In genomic region chr8:11635012-11635577, GRCm38 (mm10) we compare ENCODE assay signal across 8 mouse cellular contexts. TPM values are rescaled to one million over a fixed set of nuclear protein-coding genes. Genes with fewer than 3 reads are reported as not detected.
A peak's percentile ranks its signal among the peaks of the same experiment; 100 is the strongest.
DNase-seq lines count a peak whose midpoint lies in the region; ATAC-seq and TF ChIP-seq lines count a peak whose summit lies in the region.

No protein-coding gene starts in this region.

- H3K4me3 ChIP-seq in ES-Bruce4 (ENCODE audit: low read depth, low read length) = peak overlapping the region; percentile 77
- H3K4me3 ChIP-seq in forebrain, embryonic 11.5 days (ENCODE audit: low read depth, low read length) = peak overlapping the region; percentile 95
- peak overlapping the region; percentile 99 for H3K4me3 ChIP-seq in heart, embryonic 16.5 days (ENCODE audit: low read length)
- peak overlapping the region; percentile 91 for H3K4me3 ChIP-seq in liver, embryonic 16.5 days (ENCODE audit: low read depth, low read length)
- H3K4me3 ChIP-seq in neural tube, embryonic 14.5 days (ENCODE audit: low read depth, low read length) = peak overlapping the region; percentile 98
- peak overlapping the region; percentile 93 for H3K4me3 ChIP-seq in testis, adult 2 months (ENCODE audit: control insufficient read depth, low read depth, low read length)

- TF ChIP-seq EP300 in ES-Bruce4 (IDR thresholded peaks at IDR 0.05; ENCODE audit: insufficient read depth, low read depth, low read length) = peak; percentile 45; the same call in 1 of the 2 replicates

- TF ChIP-seq POLR2A in ES-Bruce4 (IDR thresholded peaks at IDR 0.05; ENCODE audit: insufficient read depth, low read length) = peak; percentile 37
- TF ChIP-seq POLR2A in testis, adult 2 months (IDR thresholded peaks at IDR 0.05; ENCODE audit: control insufficient read depth, low read depth, low read length) = peak; percentile 72; the same call in 1 of the 2 replicates

- no peaks in the 10 kb centered on the region for H3K27me3 ChIP-seq in ES-Bruce4 (ENCODE audit: control insufficient read depth, insufficient read depth, low read length, poor library complexity, severe bottlenecking)
- H3K27me3 ChIP-seq in forebrain, embryonic 11.5 days (ENCODE audit: control insufficient read depth, insufficient read depth, low read length) = no peaks in the 10 kb centered on the region
- H3K27me3 ChIP-seq in heart, embryonic 16.5 days (ENCODE audit: control insufficient read depth, insufficient read depth, low read length) = no peaks in the 10 kb centered on the region
- H3K27me3 ChIP-seq in liver, embryonic 16.5 days (ENCODE audit: control insufficient read depth, insufficient read depth, low read depth, low read length) = no peaks in the 10 kb centered on the region
- no peaks in the 10 kb centered on the region for H3K27me3 ChIP-seq in neural tube, embryonic 14.5 days (ENCODE audit: control insufficient read depth, insufficient read depth, low read length)
- no peaks in the 10 kb centered on the region for H3K27me3 ChIP-seq in testis, adult 2 months (ENCODE audit: control insufficient read depth, insufficient read depth, low read length)

- H3K27ac ChIP-seq in ES-Bruce4 (ENCODE audit: insufficient read depth, low read length) = peak overlapping the region; percentile 77
- peak overlapping the region; percentile 99 for H3K27ac ChIP-seq in forebrain, embryonic 11.5 days (ENCODE audit: low read depth, low read length)
- H3K27ac ChIP-seq in heart, embryonic 16.5 days (ENCODE audit: low read length) = peak overlapping the region; percentile 100
- peak overlapping the region; percentile 93 for H3K27ac ChIP-seq in liver, embryonic 16.5 days (ENCODE audit: low read length)
- peak overlapping the region; percentile 99 for H3K27ac ChIP-seq in neural tube, embryonic 14.5 days (ENCODE audit: low read depth, low read length)
- peak overlapping the region; percentile 96 for H3K27ac ChIP-seq in testis, adult 2 months (ENCODE audit: control insufficient read depth, insufficient read depth, low read depth, low read length)

- ATAC-seq in forebrain, embryonic 11.5 days (replicated peaks; ENCODE audit: low FRiP score) = peak; percentile 80
- peak; percentile 74 for ATAC-seq in heart, embryonic 16.5 days (replicated peaks; ENCODE audit: extremely low read depth, insufficient read depth, low FRiP score)
- peak; percentile 28 for ATAC-seq in liver, embryonic 16.5 days (ENCODE audit: low read depth)
- peak; percentile 87 for ATAC-seq in neural tube, embryonic 14.5 days (ENCODE audit: low read depth)

- no peaks in the 10 kb centered on the region for H3K9me3 ChIP-seq in ES-Bruce4 (replicated peaks; ENCODE audit: control insufficient read depth, insufficient read depth, low read length, poor library complexity, severe bottlenecking)
- H3K9me3 ChIP-seq in forebrain, embryonic 11.5 days (ENCODE audit: control insufficient read depth, low read length) = no peaks in the 10 kb centered on the region
- H3K9me3 ChIP-seq in heart, embryonic 16.5 days (replicated peaks; ENCODE audit: control insufficient read depth, low read length) = no peaks in the 10 kb centered on the region
- H3K9me3 ChIP-seq in liver, embryonic 16.5 days (replicated peaks; ENCODE audit: control insufficient read depth, low read length) = no peaks in the 10 kb centered on the region
- no peaks in the 10 kb centered on the region for H3K9me3 ChIP-seq in neural tube, embryonic 14.5 days (ENCODE audit: control insufficient read depth, low read length)

- H3K9ac ChIP-seq in ES-Bruce4 (ENCODE audit: low read depth, poor library complexity, severe bottlenecking) = peak overlapping the region; percentile 89
- peak overlapping the region; percentile 98 for H3K9ac ChIP-seq in forebrain, embryonic 11.5 days (ENCODE audit: low read length)
- H3K9ac ChIP-seq in heart, embryonic 16.5 days (ENCODE audit: low read length) = peak overlapping the region; percentile 97
- H3K9ac ChIP-seq in liver, embryonic 16.5 days (ENCODE audit: low read depth, low read length) = peak overlapping the region; percentile 92
- peak overlapping the region; percentile 95 for H3K9ac ChIP-seq in neural tube, embryonic 14.5 days (replicated peaks; ENCODE audit: low read depth, low read length)

- peak overlapping the region; percentile 87 for H3K4me2 ChIP-seq in forebrain, embryonic 11.5 days (ENCODE audit: low read depth, low read length, severe bottlenecking)
- peak overlapping the region; percentile 88 for H3K4me2 ChIP-seq in heart, embryonic 16.5 days (ENCODE audit: low read depth, low read length)
- H3K4me2 ChIP-seq in liver, embryonic 16.5 days (ENCODE audit: low read depth, low read length) = peak overlapping the region; percentile 95
- peak overlapping the region; percentile 84 for H3K4me2 ChIP-seq in neural tube, embryonic 14.5 days (ENCODE audit: low read depth, low read length)

- peaks cover 25% of the 10 kb centered on the region for H3K36me3 ChIP-seq in ES-Bruce4 (ENCODE audit: control insufficient read depth, insufficient read depth, low read length, poor library complexity, severe bottlenecking)
- peaks cover 5% of the 10 kb centered on the region; the same call in 1 of the 2 replicates for H3K36me3 ChIP-seq in forebrain, embryonic 11.5 days (ENCODE audit: control insufficient read depth, insufficient read depth, low read length)
- H3K36me3 ChIP-seq in heart, embryonic 16.5 days (ENCODE audit: control insufficient read depth, insufficient read depth) = peaks cover 15% of the 10 kb centered on the region; the same call in 1 of the 2 replicates
- H3K36me3 ChIP-seq in liver, embryonic 16.5 days (ENCODE audit: control insufficient read depth, insufficient read depth) = peaks cover 8% of the 10 kb centered on the region; the same call in 1 of the 2 replicates
- H3K36me3 ChIP-seq in neural tube, embryonic 14.5 days (ENCODE audit: control insufficient read depth, insufficient read depth, low read length) = peaks cover 10% of the 10 kb centered on the region; the same call in 1 of the 2 replicates
- H3K36me3 ChIP-seq in testis, adult 2 months (ENCODE audit: control insufficient read depth, insufficient read depth, low read length) = no peaks in the 10 kb centered on the region

- under 1% methylated on average over 70 of the region's 70 CpGs for WGBS in forebrain, embryonic 11.5 days
- WGBS in heart, embryonic 16.5 days = under 1% methylated on average over 70 of the region's 70 CpGs
- under 1% methylated on average over 69 of the region's 70 CpGs for WGBS in liver, embryonic 16.5 days (ENCODE audit: insufficient replicate concordance)
- under 1% methylated on average over 67 of the region's 70 CpGs for WGBS in neural tube, embryonic 14.5 days

- peak; percentile 89 for DNase-seq in c-Kit-positive CD71-negative TER-119-negative erythroid progenitor cells, embryonic 14.5 days (ENCODE audit: low read depth)
- peak; percentile 97 for DNase-seq in forebrain, embryonic 11.5 days (ENCODE audit: low spot score)
- peak; percentile 88 to 92 for DNase-seq in kidney, postnatal 36 days

- TF ChIP-seq CTCF in ES-Bruce4 (IDR thresholded peaks at IDR 0.05; ENCODE audit: low read depth, low read length) = no peak
- no peak for TF ChIP-seq CTCF in testis, adult 2 months (IDR thresholded peaks at IDR 0.05; ENCODE audit: control insufficient read depth, insufficient read depth, insufficient replicate concordance, low read depth, low read length)

- H3K4me1 ChIP-seq in ES-Bruce4 (ENCODE audit: control insufficient read depth, insufficient read depth, low read length) = peaks cover 5% of the 10 kb centered on the region
- peaks cover 17% of the 10 kb centered on the region for H3K4me1 ChIP-seq in forebrain, embryonic 11.5 days (replicated peaks; ENCODE audit: control insufficient read depth, insufficient read depth, low read length)
- peaks cover 34% of the 10 kb centered on the region for H3K4me1 ChIP-seq in heart, embryonic 16.5 days (ENCODE audit: control insufficient read depth, insufficient read depth, low read length)
- peaks cover 28% of the 10 kb centered on the region for H3K4me1 ChIP-seq in liver, embryonic 16.5 days (ENCODE audit: control insufficient read depth, low read depth, low read length)
- H3K4me1 ChIP-seq in neural tube, embryonic 14.5 days (ENCODE audit: control insufficient read depth, insufficient read depth, low read length) = peaks cover 22% of the 10 kb centered on the region
- H3K4me1 ChIP-seq in testis, adult 2 months (ENCODE audit: control insufficient read depth, insufficient read depth, low read length) = peaks cover 3% of the 10 kb centered on the region; the same call in 1 of the 2 replicates

RNA-seq across cellular contexts. Expression of gene Ankrd10, which starts 0.5 kb away (rescaled TPM):
- 101 and 104 TPM in 2 replicates for polyA plus RNA-seq in ES-Bruce4 (2011; ENCODE audit: insufficient read depth, insufficient read length, low read depth, missing spikeins)
- polyA plus RNA-seq in forebrain, embryonic 11.5 days (2014; fragmentation: Nextera tagmentation; extraction: Ambion mirVana) = 133 and 143 TPM in 2 replicates
- 71.4 and 72.3 TPM in 2 replicates for polyA plus RNA-seq in heart, embryonic 16.5 days (2015; fragmentation: Nextera tagmentation; extraction: Ambion mirVana)
- polyA plus RNA-seq in liver, embryonic 16.5 days (2015; fragmentation: Nextera tagmentation; extraction: Ambion mirVana) = 19.9 and 21.1 TPM in 2 replicates
- 91.9 and 93.4 TPM in 2 replicates for polyA plus RNA-seq in neural tube, embryonic 14.5 days (2014; fragmentation: Nextera tagmentation; extraction: Ambion mirVana)
- 64.7 and 65.8 TPM in 2 replicates for polyA plus RNA-seq in testis, adult 2 months (2012; rRNA removed)

Comparison
In these comparisons a context has a peak if more than half of its experiments do, and no peak if none do; other contexts are left out.
1. Peak in every context shown above with its lines: DNase-seq, ATAC-seq, H3K4me3 ChIP-seq and H3K27ac ChIP-seq.
2. ATAC-seq: peak in every context shown above with its lines; median percentile 87 in neural tube, embryonic 14.5 days; 80 in forebrain, embryonic 11.5 days; 74 in heart, embryonic 16.5 days; 28 in liver, embryonic 16.5 days.